Mouse (Mus musculus) cerebellum, postnatal 10 days (tissue): ENCODE results near the gene Zfp433.
"Not testable (repeated sequence)": the region's sequence is repeated elsewhere in the genome, so short reads cannot be mapped to it uniquely, and the experiment has no call there.

ENCODE experiments used
- DNase-seq, 2 experiments: peaks; one replicate each; pipeline ENCODE4 v3.0.0; 2021; ENCODE audit warnings: mixed read lengths in 2 of 2

Gene Zfp433

DNA sequence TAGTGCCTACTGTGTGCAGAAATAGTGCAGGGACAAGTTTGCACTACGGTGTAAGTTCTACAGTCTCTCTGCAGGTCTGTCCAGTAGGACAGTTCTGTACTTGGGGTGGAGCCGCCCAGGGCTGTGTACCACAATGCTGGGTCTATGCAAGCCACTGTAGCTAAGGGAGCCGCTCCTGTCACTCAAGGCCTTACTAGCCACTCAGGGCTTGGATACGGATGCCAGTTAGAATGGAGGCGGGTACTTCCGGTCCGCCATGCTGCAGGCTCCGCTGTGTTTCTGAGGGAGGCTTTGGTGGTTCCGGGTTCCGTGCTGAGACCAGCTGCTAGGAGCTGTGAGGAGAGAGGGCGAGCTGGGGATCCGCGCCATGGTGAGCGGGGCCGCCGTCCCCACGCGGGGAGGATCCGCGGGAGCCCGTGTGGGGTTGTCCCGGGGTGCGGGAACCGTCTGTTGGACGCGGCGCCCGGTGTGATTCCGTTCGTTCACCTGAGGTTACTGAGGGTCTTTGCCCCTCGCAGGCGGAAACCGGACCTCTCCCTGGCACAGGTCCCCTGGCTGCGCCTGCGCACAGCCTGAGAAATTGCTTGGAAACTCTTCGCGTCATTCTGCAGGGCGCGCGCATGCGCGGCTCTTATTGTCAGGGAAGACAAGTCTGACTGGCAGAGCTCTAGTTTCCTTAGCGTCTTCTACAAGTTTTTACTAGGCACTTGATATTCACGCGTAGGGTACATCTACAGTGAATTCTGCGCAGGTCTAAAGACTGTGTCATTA is at the start of gene Zfp433:
Gene Zfp433 (plus strand): TSS at position 295 of the 771 bp plus-strand sequence.
- not testable (repeated sequence) for DNase-seq

- DNase-seq: peak in 1 of 2 experiments; percentile 6
These were observed 49.4 kb upstream of the Zfp433 start for GRCm38 (mm10) chr10:81655178-81655577.

DNA sequence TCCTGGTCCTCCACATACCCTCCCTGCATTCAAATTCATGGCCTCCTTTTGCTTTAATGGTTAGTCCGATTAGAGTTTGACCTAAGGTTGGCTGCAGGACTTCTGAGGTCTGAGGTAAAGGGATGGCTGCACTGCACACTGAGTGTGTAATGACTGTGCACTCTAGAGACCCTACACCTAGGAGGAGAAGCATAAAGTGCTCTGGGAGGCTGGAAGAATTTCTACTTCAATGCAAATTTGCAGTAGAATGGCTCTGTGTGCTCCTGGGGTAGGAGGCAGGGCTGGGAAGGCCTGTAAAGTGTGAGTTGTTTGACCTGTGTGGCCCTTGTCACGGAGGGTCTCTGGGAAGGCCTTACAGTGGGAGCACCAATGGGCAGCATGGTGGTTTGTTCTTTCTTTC is 48.5 kb upstream of the Zfp433 start:
- peak in 1 of 2 experiments; percentile 0 for DNase-seq

DNA sequence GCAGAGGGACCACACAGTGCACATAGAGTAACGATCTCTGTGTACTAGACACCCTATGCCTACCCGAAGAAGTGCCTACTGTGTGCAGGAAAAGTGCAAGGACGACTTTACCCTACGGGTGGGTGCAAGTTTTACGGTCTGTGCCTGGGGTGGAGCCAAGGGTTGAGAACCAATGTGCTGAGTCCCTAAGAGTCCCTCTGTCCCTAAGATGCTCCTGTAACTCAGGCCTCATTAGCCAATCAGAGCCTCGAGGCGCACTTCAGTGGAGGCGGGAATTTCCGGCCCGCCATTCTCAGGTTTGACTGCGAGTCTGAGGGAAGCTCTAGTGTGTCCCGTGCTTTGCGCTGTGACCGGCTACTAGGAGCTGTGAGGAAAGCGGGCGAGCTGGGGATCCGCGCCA is 17.5 kb upstream of the Zfp433 start:
- not testable (repeated sequence) for DNase-seq

GRCm38 (mm10) chr10:81770506-81771403 is 66.1 kb downstream of the Zfp433 start, which contains the start of gene Gm3055:
TSS of gene Gm3055 (minus strand) at chr10:81771161.
- not testable (repeated sequence) for DNase-seq

DNA sequence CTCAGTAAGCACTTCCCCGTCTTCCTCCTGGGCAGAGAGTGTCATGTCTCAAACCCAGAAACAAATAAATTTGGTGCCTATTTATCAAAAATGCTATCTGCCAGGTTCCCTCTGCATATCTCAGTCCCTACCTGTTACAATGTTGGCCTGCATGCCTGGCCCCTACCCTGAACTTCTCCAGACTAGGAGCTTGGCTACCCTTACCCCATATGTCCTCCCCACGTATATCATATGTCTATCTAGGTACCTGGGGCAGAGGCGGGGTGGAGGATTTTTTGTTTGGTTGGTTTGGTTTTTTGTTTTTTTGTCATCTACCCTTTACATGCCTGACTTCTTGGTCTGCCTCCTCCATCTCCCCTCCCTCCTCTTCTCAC is 66.8 kb downstream of the Zfp433 start:
- not testable (repeated sequence) for DNase-seq
